Mouse (Mus musculus) midbrain, embryonic 12.5 days (tissue): Measurements from ENCODE around the gene Cog6. TPM values are rescaled to one million over a fixed set of nuclear protein-coding genes. Genes with fewer than 3 reads are reported as not detected.
"Not testable (repeated sequence)": the region's sequence is repeated elsewhere in the genome, so short reads cannot be mapped to it uniquely, and the experiment has no call there.

ENCODE experiments used
- ATAC-seq: fragments of 200-750 bp; cut with Nextera tagmentation; 2 replicates; pipeline ENCODE4 v1.8.0; 2017; ENCODE audit warnings: low read depth, moderate TSS enrichment, moderate library complexity; ENCODE audit not compliant: low FRiP score
- H3K27ac ChIP-seq: fragments of 300-500 bp; sonication (generic); replicated peaks from 2 replicates; pipeline ENCODE4 v1.5.1; 2016; ENCODE audit warnings: mild to moderate bottlenecking
- H3K27me3 ChIP-seq: fragments of 300-500 bp; sonication (generic); 2 replicates; pipeline ENCODE4 v1.6.1; 2016; ENCODE audit warnings: mild to moderate bottlenecking
- H3K36me3 ChIP-seq: fragments of 300-500 bp; sonication (generic); 2 replicates; pipeline ENCODE4 v1.6.1; 2016
- H3K4me1 ChIP-seq: fragments of 300-500 bp; sonication (generic); 2 replicates; pipeline ENCODE4 v1.6.1; 2016
- H3K4me2 ChIP-seq: fragments of 300-500 bp; sonication (generic); replicated peaks from 2 replicates; pipeline ENCODE4 v1.6.1; 2016; ENCODE audit warnings: mild to moderate bottlenecking, moderate library complexity
- H3K4me3 ChIP-seq: fragments of 300-500 bp; sonication (generic); 2 replicates; pipeline ENCODE4 v1.5.1; 2016; ENCODE audit warnings: mild to moderate bottlenecking
- H3K9ac ChIP-seq: fragments of 300-500 bp; sonication (generic); replicated peaks from 2 replicates; pipeline ENCODE4 v1.6.1; 2016; ENCODE audit warnings: mild to moderate bottlenecking, moderate library complexity
- H3K9me3 ChIP-seq: fragments of 300-500 bp; sonication (generic); 2 replicates; pipeline ENCODE4 v1.6.1; 2016; ENCODE audit warnings: mild to moderate bottlenecking
- WGBS: fragments of 180-500 bp; shearing (Covaris S2); methylation state at CpG from one replicate; pipeline ENCODE4 v1.1.7; 2016; 5-methylcytosine and 5-hydroxymethylcytosine counted together
- polyA plus RNA-seq: library from polyadenylated mRNA; unstranded; fragments of >200 nt; fragmentation: Nextera tagmentation; extraction: Ambion mirVana; gene quantifications from 2 replicates; pipeline ENCODE4 v1.2.1, GENCODE M21; 2016

Gene Cog6
- polyA plus RNA-seq, 1 experiment from 2014 or later: 58.6 TPM

DNA sequence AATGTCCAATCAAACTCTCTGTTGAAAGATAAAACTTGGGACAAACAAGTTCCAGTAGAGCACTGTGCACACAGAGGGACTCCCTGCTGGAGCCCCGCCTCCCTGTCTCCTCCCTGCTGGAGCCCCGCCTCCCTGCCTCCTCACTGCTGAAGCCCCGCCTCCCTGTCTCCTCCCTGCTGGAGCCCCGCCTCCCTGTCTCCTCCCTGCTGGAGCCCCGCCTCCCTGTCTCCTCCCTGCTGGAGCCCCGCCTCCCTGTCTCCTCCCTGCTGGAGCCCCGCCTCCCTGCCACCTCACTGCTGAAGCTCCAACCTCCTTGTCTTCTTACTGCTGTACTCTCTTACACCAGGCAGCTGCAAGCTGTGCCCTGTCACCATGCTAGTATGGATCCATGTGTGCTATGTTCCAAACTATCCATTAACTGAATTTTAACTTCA is 31.5 kb downstream of the Cog6 start:
- not testable (repeated sequence) for H3K4me1 ChIP-seq, H3K9me3 ChIP-seq, H3K27me3 ChIP-seq, H3K9ac ChIP-seq, H3K4me3 ChIP-seq, H3K27ac ChIP-seq, ATAC-seq, H3K4me2 ChIP-seq
- H3K36me3 ChIP-seq: peaks cover 75% of the 10 kb centered on the region
- 34% methylated on average over 5 of the region's 7 CpGs for WGBS

DNA sequence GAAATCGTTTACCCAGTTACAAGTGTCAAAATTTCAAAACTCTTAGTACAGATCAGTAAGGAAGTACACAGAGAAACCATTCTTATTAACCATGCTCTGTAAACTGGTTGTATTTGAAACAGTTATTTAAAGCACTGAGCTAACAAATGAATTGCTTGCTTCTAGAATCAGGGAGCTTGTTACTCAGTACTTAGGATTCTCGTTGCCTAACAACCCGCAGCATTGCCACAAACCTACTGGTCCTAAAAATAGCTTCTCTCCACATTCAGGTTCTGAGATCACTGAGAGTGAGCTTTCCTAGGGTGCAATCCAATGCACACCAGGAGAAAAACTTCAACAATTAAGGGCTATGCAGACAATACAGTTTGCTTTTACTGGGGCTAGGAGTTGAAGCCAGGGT is 33.3 kb downstream of the Cog6 start:
- Histone ChIP-seq H3K27ac (no peak overlapping the region), H3K4me3 (no peak overlapping the region), H3K4me1 (no peaks in the 10 kb centered on the region), H3K9me3 (no peaks in the 10 kb centered on the region), H3K27me3 (no peaks in the 10 kb centered on the region), H3K36me3 (peaks cover 59% of the 10 kb centered on the region), H3K4me2 (no peak overlapping the region), H3K9ac (no peak overlapping the region)
- no peak for ATAC-seq
- 96% methylated on average over 3 of the region's 3 CpGs for WGBS

- H3K27me3 ChIP-seq: no peaks in the 10 kb centered on the region
- H3K9ac ChIP-seq: no peak overlapping the region
- ATAC-seq: no peak
- H3K4me2 ChIP-seq: no peak overlapping the region
- no peaks in the 10 kb centered on the region for H3K4me1 ChIP-seq
- peaks cover 52% of the 10 kb centered on the region for H3K36me3 ChIP-seq
- H3K4me3 ChIP-seq: no peak overlapping the region
- no peak overlapping the region for H3K27ac ChIP-seq
- no peaks in the 10 kb centered on the region for H3K9me3 ChIP-seq
- WGBS: 89% methylated on average over 10 of the region's 10 CpGs
Observed at GRCm38 (mm10) chr3:52982993-52983392, 34.0 kb downstream of the Cog6 start.

- ATAC-seq: peak; percentile 49; the same call in 1 of the 2 replicates
- H3K27ac ChIP-seq: no peak overlapping the region
- H3K4me3 ChIP-seq: no peak overlapping the region
- no peak overlapping the region for H3K9ac ChIP-seq
- no peak overlapping the region for H3K4me2 ChIP-seq
- WGBS: 54% methylated on average over 15 of the region's 15 CpGs
- no peaks in the 10 kb centered on the region for H3K36me3 ChIP-seq
- H3K4me1 ChIP-seq: no peaks in the 10 kb centered on the region
- no peaks in the 10 kb centered on the region for H3K9me3 ChIP-seq
- peaks cover 10% of the 10 kb centered on the region for H3K27me3 ChIP-seq
Observed at GRCm38 (mm10) chr3:52974674-52975556, 42.1 kb downstream of the Cog6 start.

DNA sequence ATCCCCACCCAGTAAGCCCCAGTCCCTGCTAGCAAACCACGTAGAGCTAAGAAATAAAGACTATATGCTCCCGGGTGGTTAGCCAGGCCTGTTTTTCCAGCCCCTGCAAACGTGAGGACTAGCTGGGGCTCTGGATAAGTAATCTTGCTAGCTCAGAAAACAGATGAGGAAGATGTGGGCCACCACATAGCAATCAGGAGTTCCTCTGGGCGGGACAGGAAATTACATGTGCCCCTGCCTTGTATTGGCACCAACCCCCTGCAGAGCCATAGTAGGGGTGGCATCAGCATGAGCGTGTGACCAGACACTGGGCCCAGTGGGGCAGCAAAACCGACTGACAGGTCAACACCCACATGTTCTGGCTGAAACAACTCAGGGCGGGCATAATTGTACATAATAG is 44.1 kb downstream of the Cog6 start:
- 78% methylated on average over 7 of the region's 7 CpGs for WGBS
- Histone ChIP-seq H3K9ac (no peak overlapping the region), H3K4me3 (no peak overlapping the region), H3K4me2 (no peak overlapping the region), H3K36me3 (no peaks in the 10 kb centered on the region), H3K27me3 (peaks cover 10% of the 10 kb centered on the region), H3K4me1 (no peaks in the 10 kb centered on the region), H3K9me3 (no peaks in the 10 kb centered on the region), H3K27ac (no peak overlapping the region)
- ATAC-seq: no peak

GRCm38 (mm10) chr3:52967046-52967445 is 50.0 kb downstream of the Cog6 start:
- Histone ChIP-seq H3K36me3 (no peaks in the 10 kb centered on the region), H3K4me3 (no peak overlapping the region), H3K27ac (no peak overlapping the region), H3K9me3 (no peaks in the 10 kb centered on the region), H3K27me3 (no peaks in the 10 kb centered on the region), H3K4me1 (peaks cover 14% of the 10 kb centered on the region), H3K4me2 (no peak overlapping the region), H3K9ac (no peak overlapping the region)
- 83% methylated on average over 5 of the region's 5 CpGs for WGBS
- no peak for ATAC-seq

DNA sequence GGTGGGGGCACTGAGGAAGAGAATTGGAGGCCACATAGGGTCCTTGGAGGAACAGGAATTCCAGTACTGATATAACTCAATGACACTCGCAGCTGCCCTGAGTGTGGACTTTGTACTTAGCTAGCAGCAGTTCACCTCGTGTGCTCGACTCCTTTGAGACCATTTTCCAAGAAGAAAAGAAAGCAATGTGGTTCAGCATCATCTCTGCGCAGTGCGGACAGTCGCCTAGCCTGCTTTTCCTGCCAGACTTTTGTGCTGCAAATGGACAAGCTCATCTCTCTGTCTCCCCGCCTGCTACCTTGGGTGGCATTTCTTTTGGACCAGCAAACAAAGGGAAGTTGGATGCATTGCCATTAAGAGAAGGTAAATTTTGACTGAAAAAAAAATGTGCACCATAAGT is 52.8 kb downstream of the Cog6 start:
- no peak overlapping the region for H3K9ac ChIP-seq
- 68% methylated on average over 7 of the region's 7 CpGs for WGBS
- no peak overlapping the region for H3K27ac ChIP-seq
- no peak overlapping the region for H3K4me3 ChIP-seq
- peaks cover 14% of the 10 kb centered on the region for H3K4me1 ChIP-seq
- no peak for ATAC-seq
- no peaks in the 10 kb centered on the region; the same call in 1 of the 2 replicates for H3K9me3 ChIP-seq
- H3K36me3 ChIP-seq: no peaks in the 10 kb centered on the region
- H3K4me2 ChIP-seq: no peak overlapping the region
- 0 out of 2 replicates have a peak, but pooled peaks cover 4% of the 10 kb centered on the region for H3K27me3 ChIP-seq

DNA sequence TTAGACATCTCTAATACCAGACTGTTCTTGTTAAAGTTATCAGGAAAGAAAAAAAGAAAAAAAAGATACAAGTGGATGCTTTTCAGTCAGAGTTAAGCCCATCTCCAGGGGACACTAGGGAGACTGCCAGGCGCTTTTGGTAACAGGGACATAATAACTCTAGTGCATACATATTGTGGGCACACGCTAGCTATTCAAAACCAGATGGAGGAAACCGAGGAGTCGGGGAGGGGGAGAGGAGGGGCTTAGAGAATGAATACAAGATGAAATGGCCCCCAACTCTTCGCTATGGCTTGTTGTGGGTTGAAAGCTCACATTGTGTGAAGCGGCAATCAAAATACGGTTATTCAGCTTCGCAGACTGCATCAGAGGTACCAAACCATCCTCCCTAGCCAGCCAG is 53.6 kb downstream of the Cog6 start:
- H3K4me2 ChIP-seq: no peak overlapping the region
- ATAC-seq: peak; percentile 52; the same call in 1 of the 2 replicates
- H3K4me3 ChIP-seq: no peak overlapping the region
- H3K9ac ChIP-seq: no peak overlapping the region
- H3K27ac ChIP-seq: no peak overlapping the region
- no peaks in the 10 kb centered on the region; the same call in 1 of the 2 replicates for H3K9me3 ChIP-seq
- 0 out of 2 replicates have a peak, but pooled peaks cover 4% of the 10 kb centered on the region for H3K27me3 ChIP-seq
- H3K4me1 ChIP-seq: peaks cover 14% of the 10 kb centered on the region
- H3K36me3 ChIP-seq: no peaks in the 10 kb centered on the region
- WGBS: 49% methylated on average over 8 of the region's 8 CpGs

DNA sequence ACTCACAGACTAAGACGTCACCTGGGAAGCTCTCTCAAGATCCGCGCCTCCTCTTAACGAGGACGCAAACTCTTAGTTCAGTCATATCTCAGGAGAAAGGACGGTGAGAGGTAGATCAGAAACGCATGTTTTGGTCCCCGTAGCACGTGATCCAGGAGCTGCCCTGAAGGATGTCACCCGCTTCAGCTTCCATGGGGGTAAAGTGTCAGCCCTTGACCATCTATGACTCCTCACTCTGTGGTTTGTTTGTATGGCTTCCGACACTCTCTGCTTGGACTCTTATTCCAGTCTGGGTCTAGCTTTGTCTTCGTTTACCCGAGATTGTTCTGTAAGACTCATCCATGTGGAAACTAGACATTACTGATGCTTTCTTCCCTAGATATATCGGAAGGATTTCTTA is 54.6 kb downstream of the Cog6 start:
- H3K4me3 ChIP-seq: no peak overlapping the region
- no peaks in the 10 kb centered on the region for H3K36me3 ChIP-seq
- WGBS: 95% methylated on average over 14 of the region's 14 CpGs
- H3K4me2 ChIP-seq: no peak overlapping the region
- ATAC-seq: no peak
- H3K27ac ChIP-seq: no peak overlapping the region
- H3K4me1 ChIP-seq: peaks cover 14% of the 10 kb centered on the region
- H3K9ac ChIP-seq: no peak overlapping the region
- H3K9me3 ChIP-seq: no peaks in the 10 kb centered on the region; the same call in 1 of the 2 replicates
- 0 out of 2 replicates have a peak, but pooled peaks cover 4% of the 10 kb centered on the region for H3K27me3 ChIP-seq

DNA sequence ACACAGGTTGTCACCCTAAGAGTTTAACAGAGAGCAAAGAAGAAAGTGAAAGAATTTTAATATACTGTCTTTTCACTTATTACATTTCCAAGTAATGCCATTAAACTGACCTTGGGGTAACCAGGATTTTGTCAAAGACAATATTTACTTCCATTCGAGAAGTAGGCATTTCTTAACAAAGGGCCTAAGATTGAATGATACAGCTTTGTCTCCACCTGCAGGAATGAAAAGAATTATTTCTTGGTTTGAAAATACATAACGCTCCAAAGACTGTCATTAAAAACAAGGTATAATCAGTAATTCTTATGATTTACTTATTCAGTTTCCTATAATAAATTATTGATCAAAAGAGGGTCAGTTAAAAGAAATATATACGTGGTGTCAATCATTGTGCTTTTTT is 55.4 kb downstream of the Cog6 start:
- 89% methylated on average over 3 of the region's 3 CpGs for WGBS
- Histone ChIP-seq H3K9ac (no peak overlapping the region), H3K4me2 (no peak overlapping the region), H3K27me3 (0 out of 2 replicates have a peak, but pooled peaks cover 4% of the 10 kb centered on the region), H3K9me3 (no peaks in the 10 kb centered on the region; the same call in 1 of the 2 replicates), H3K27ac (no peak overlapping the region), H3K36me3 (no peaks in the 10 kb centered on the region), H3K4me1 (peaks cover 14% of the 10 kb centered on the region), H3K4me3 (no peak overlapping the region)
- ATAC-seq: no peak

DNA sequence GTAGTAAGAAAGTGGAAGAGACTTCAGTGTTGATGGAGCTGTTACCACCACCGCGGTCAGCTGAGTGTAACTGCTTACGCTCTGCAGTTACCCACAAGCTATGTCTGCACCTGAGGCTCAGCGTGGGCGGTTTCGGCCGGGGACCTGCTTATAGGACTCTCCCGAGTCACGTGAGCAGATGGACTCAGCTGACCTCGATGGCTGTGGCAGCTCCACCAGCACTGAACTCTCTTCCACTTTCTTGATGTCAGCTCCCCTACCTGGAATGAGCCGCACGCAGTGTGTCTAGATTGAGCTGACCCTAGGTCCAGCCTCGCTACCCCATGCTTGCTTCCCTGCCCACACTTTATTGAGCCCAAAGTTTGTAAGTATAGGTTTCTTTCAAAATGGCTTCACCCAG is 56.1 kb downstream of the Cog6 start:
- Histone ChIP-seq H3K4me1 (peaks cover 14% of the 10 kb centered on the region), H3K27me3 (0 out of 2 replicates have a peak, but pooled peaks cover 4% of the 10 kb centered on the region), H3K36me3 (no peaks in the 10 kb centered on the region), H3K9me3 (no peaks in the 10 kb centered on the region; the same call in 1 of the 2 replicates), H3K27ac (no peak overlapping the region), H3K9ac (no peak overlapping the region), H3K4me3 (no peak overlapping the region), H3K4me2 (no peak overlapping the region)
- 95% methylated on average over 13 of the region's 13 CpGs for WGBS
- ATAC-seq: no peak

DNA sequence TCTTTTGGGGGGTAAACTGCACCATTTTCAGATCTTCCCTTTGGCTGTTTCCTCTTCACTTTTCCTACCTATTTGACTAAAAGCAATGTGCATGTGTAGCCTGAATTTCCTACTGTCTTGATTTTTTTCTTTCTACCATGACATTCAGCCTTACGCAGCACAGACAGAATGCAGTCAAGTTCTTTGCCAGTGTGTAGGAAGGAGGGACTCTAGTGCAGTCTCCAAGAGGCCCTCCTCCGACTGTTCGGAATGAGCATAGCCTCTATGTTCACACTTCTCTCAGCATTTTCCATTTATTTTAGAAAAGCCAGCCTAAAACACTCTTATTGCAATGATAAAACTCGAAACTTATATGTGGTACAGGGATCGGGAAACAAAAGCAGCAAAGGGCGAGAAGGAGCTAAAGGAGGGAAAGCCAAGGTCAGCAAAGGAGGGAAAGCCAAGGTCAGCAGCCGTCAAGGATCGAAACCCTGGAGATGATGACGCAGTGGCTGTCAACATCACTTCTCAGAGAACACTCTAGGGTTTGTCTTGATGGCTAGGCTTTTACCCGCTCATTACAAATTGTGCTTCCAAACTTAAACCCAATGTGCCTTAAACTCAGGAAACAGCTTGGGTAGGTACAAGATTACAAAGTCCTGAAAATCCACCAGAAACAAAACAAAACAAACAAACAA is 58.5 kb downstream of the Cog6 start:
- no peak for ATAC-seq
- no peak overlapping the region for H3K4me3 ChIP-seq
- H3K4me1 ChIP-seq: peaks cover 13% of the 10 kb centered on the region
- 0 out of 2 replicates have a peak, but pooled peaks cover 4% of the 10 kb centered on the region for H3K27me3 ChIP-seq
- no peak overlapping the region for H3K9ac ChIP-seq
- H3K27ac ChIP-seq: no peak overlapping the region
- H3K4me2 ChIP-seq: no peak overlapping the region
- H3K36me3 ChIP-seq: no peaks in the 10 kb centered on the region
- no peaks in the 10 kb centered on the region; the same call in 1 of the 2 replicates for H3K9me3 ChIP-seq
- WGBS: 91% methylated on average over 10 of the region's 10 CpGs
